Mouse (Mus musculus) G1E (cell line): ENCODE measurements around the gene Tmem88b. TPM values are rescaled to one million over a fixed set of nuclear protein-coding genes. Genes with fewer than 3 reads are reported as not detected.

Experiments
- ATAC-seq: 2 replicates; pipeline ENCODE4 v1.8.0; 2016; ENCODE audit warnings: mild to moderate bottlenecking; ENCODE audit not compliant: insufficient number of reproducible peaks, poor library complexity, low FRiP score, severe bottlenecking; ENCODE audit errors: extremely low read depth
- DNase-seq: peaks from one replicate; pipeline ENCODE4 v3.0.0; 2012; ENCODE audit warnings: low spot score
- H3K27me3 ChIP-seq: 2 replicates; pipeline ENCODE4 v1.6.1; 2012; ENCODE audit warnings: mild to moderate bottlenecking, low read length, inconsistent platforms; ENCODE audit not compliant: insufficient read depth
- H3K36me3 ChIP-seq: replicated peaks from 2 replicates; pipeline ENCODE3; 2012; ENCODE audit warnings: mild to moderate bottlenecking, inconsistent platforms
- H3K4me1 ChIP-seq: 2 replicates; pipeline ENCODE4 v1.6.1; 2012; ENCODE audit warnings: low read depth, low read length, inconsistent platforms, mixed read lengths; ENCODE audit not compliant: insufficient read depth
- H3K4me3 ChIP-seq: 2 replicates; pipeline ENCODE4 v1.5.1; 2012; ENCODE audit warnings: low read depth, mild to moderate bottlenecking, inconsistent platforms, low read length, moderate library complexity, mixed read lengths
- H3K9me3 ChIP-seq: replicated peaks from 2 replicates; pipeline ENCODE4 v1.6.1; 2012; ENCODE audit warnings: inconsistent platforms
- CTCF ChIP-seq: IDR thresholded peaks from 2 replicates; pipeline ENCODE4 v1.5.1; 2012; ENCODE audit warnings: low read depth, low read length, inconsistent platforms, mixed read lengths
- GATA1 ChIP-seq: IDR thresholded peaks from 2 replicates; pipeline ENCODE4 v1.6.1; 2012; ENCODE audit warnings: borderline replicate concordance, low read length, inconsistent platforms, mixed read lengths
- GATA2 ChIP-seq: IDR thresholded peaks from 2 replicates; pipeline ENCODE4 v1.6.1; 2012; ENCODE audit warnings: low read depth, low read length, inconsistent platforms, borderline replicate concordance
- POLR2AphosphoS5 ChIP-seq: IDR thresholded peaks from 2 replicates; pipeline ENCODE4 v1.6.1; 2012; ENCODE audit warnings: low read depth, low read length, inconsistent platforms; ENCODE audit not compliant: insufficient replicate concordance
- TAL1 ChIP-seq: conservative IDR thresholded peaks from 2 replicates; pipeline ENCODE4 v1.6.1; 2012; ENCODE audit warnings: low read depth, low read length, inconsistent platforms, mixed read lengths
- polyA plus RNA-seq: library from polyadenylated mRNA; stranded (reverse); fragments of >175 nt; gene quantifications from 2 replicates; pipeline ENCODE4 v1.2.3, GENCODE M21; 2012
- total RNA-seq, 2 experiments: library from RNA; stranded (forward) in 1 of 2; stranded (reverse) in 1 of 2; fragments of 200-1000 nt in 1 of 2; fragments of >200 nt in 1 of 2; fragmentation: Nextera tagmentation in 1 of 2; gene quantifications; 2 replicates each; pipeline ENCODE4 v1.2.3; 2014 to 2017

Gene Tmem88b
- total and polyA plus RNA-seq, 3 experiments: 0.05 TPM; not detected in 2

GRCm38 (mm10) chr4:155811929-155812664, 26.4 kb upstream of the Tmem88b start, which contains the start of gene Ccnl2:
TSS of gene Ccnl2 (plus strand) at chr4:155812489.
- Histone ChIP-seq H3K36me3 (peaks cover 85% of the 10 kb centered on the region), H3K4me3 (peak within 1 kb of the TSS; percentile 92), H3K9me3 (no peaks in the 10 kb centered on the region), H3K4me1 (peaks cover 43% of the 10 kb centered on the region), H3K27me3 (no peaks in the 10 kb centered on the region)
- DNase-seq (peak; percentile 90), ATAC-seq (peak; percentile 98)
- TF ChIP-seq CTCF: no peak
- no peak for TF ChIP-seq GATA1
- TF ChIP-seq TAL1: no peak
- no peak for TF ChIP-seq GATA2
- no peak for TF ChIP-seq POLR2AphosphoS5

- no peaks in the 10 kb centered on the region for H3K27me3 ChIP-seq
These were observed 22.2 kb upstream of the Tmem88b start for GRCm38 (mm10) chr4:155807841-155808240.

GRCm38 (mm10) chr4:155803340-155804041, 17.8 kb upstream of the Tmem88b start:
- TF ChIP-seq TAL1 (no peak), CTCF (no peak), GATA1 (no peak), POLR2AphosphoS5 (no peak), GATA2 (no peak)
- peak; percentile 94 for ATAC-seq
- H3K9me3 ChIP-seq: no peaks in the 10 kb centered on the region
- peak overlapping the region; percentile 88 for H3K4me3 ChIP-seq
- peaks cover 7% of the 10 kb centered on the region for H3K27me3 ChIP-seq
- H3K36me3 ChIP-seq: peaks cover 41% of the 10 kb centered on the region
- peak; percentile 77 for DNase-seq
- H3K4me1 ChIP-seq: peaks cover 37% of the 10 kb centered on the region

More at GRCm38 (mm10) chr4:155807841-155808240, 22.2 kb upstream of the Tmem88b start:
- peaks cover 42% of the 10 kb centered on the region for H3K4me1 ChIP-seq
- TF ChIP-seq GATA2 (no peak), CTCF (no peak), TAL1 (no peak), POLR2AphosphoS5 (no peak), GATA1 (no peak)
- ATAC-seq (no peak), DNase-seq (no peak)
- H3K4me3 ChIP-seq: no peak overlapping the region
- peaks cover 75% of the 10 kb centered on the region for H3K36me3 ChIP-seq
- no peaks in the 10 kb centered on the region for H3K9me3 ChIP-seq

GRCm38 (mm10) chr4:155802741-155803339, 17.2 kb upstream of the Tmem88b start, which contains the start of gene Mrpl20:
TSS of gene Mrpl20 (plus strand) at chr4:155802878.
- no peak for DNase-seq
- ATAC-seq: no peak
- peak within 1 kb of the TSS; percentile 88 for H3K4me3 ChIP-seq
- peaks cover 35% of the 10 kb centered on the region for H3K36me3 ChIP-seq
- TF ChIP-seq POLR2AphosphoS5: no peak
- no peak for TF ChIP-seq TAL1
- H3K9me3 ChIP-seq: no peaks in the 10 kb centered on the region
- peaks cover 37% of the 10 kb centered on the region for H3K4me1 ChIP-seq
- H3K27me3 ChIP-seq: peaks cover 7% of the 10 kb centered on the region

GRCm38 (mm10) chr4:155802075-155802474, 16.4 kb upstream of the Tmem88b start:
- ATAC-seq (no peak), DNase-seq (no peak)
- TF ChIP-seq GATA2 (no peak), TAL1 (no peak), CTCF (no peak), POLR2AphosphoS5 (no peak), GATA1 (no peak)
- Histone ChIP-seq H3K9me3 (no peaks in the 10 kb centered on the region), H3K27me3 (peaks cover 9% of the 10 kb centered on the region), H3K4me1 (peaks cover 37% of the 10 kb centered on the region), H3K36me3 (peaks cover 28% of the 10 kb centered on the region), H3K4me3 (no peak overlapping the region)

GRCm38 (mm10) chr4:155793730-155794129, 8.1 kb upstream of the Tmem88b start:
- ATAC-seq (no peak), DNase-seq (no peak)
- Histone ChIP-seq H3K36me3 (no peaks in the 10 kb centered on the region), H3K4me1 (peaks cover 8% of the 10 kb centered on the region), H3K27me3 (peaks cover 54% of the 10 kb centered on the region), H3K9me3 (no peaks in the 10 kb centered on the region), H3K4me3 (no peak overlapping the region)
- no peak for TF ChIP-seq GATA1
- TF ChIP-seq POLR2AphosphoS5: no peak
- TF ChIP-seq GATA2: no peak
- no peak for TF ChIP-seq TAL1
- TF ChIP-seq CTCF: no peak
